Mouse (Mus musculus): ENCODE measurements at regions not wholly inside any gene's neighbourhood (a gene's known extent, or its start where the extent isn't known, plus 50 kb on each side); places are given as distances from the start of the nearest gene placed in this dataset.

- TF ChIP-seq CTCF (IDR thresholded peaks at IDR 0.05; ENCODE audit: borderline replicate concordance, insufficient read depth, low read depth, low read length) (no peak), POLR2A (IDR thresholded peaks at IDR 0.05; ENCODE audit: borderline replicate concordance, insufficient read depth, low read length) (no peak)
Observed at GRCm38 (mm10) chr15:64542908-64543307, 274.6 kb upstream of the Gm21798 start.
